Mouse (Mus musculus): ENCODE data around the gene Pvalb.

GRCm38 (mm10) chr15:78184855-78185254 is 21.3 kb downstream of the Pvalb start:
- TF ChIP-seq CTCF (IDR thresholded peaks at IDR 0.05; ENCODE audit: borderline replicate concordance, insufficient read depth, low read length) (no peak), POLR2A (IDR thresholded peaks at IDR 0.05; ENCODE audit: low read depth, low read length) (no peak)

All from embryonic fibroblast, embryonic 13.5 days (primary cell).